Mouse (Mus musculus) ES-E14 (cell line): Measurements from ENCODE around the gene Acadl. TPM values are rescaled to one million over a fixed set of nuclear protein-coding genes. Genes with fewer than 3 reads are reported as not detected.

Experiments used
- DNase-seq: peaks from one replicate; pipeline ENCODE4 v3.0.0-alpha.2; 2013; ENCODE audit warnings: low read depth, low spot score
- H3K27ac ChIP-seq: 2 replicates; pipeline ENCODE4 v1.5.1; 2012; ENCODE audit warnings: low read depth, mild to moderate bottlenecking, low read length, moderate library complexity, mixed read lengths; ENCODE audit not compliant: poor library complexity, insufficient read depth, severe bottlenecking
- H3K36me3 ChIP-seq: 2 replicates; pipeline ENCODE4 v1.6.1; 2012; ENCODE audit warnings: mild to moderate bottlenecking, low read length, moderate library complexity, mixed read lengths; ENCODE audit not compliant: control insufficient read depth, poor library complexity, insufficient read depth, severe bottlenecking
- H3K4me1 ChIP-seq, 2 experiments: fragments of 150-350 bp in 1 of 2; sonication (generic) in 1 of 2; 2 replicates each; pipeline ENCODE4 v1.6.1; 2012; ENCODE audit warnings: low read length in 2 of 2, mild to moderate bottlenecking in 1 of 2, mixed read lengths in 1 of 2; ENCODE audit not compliant: control insufficient read depth in 2 of 2, insufficient read depth in 2 of 2, poor library complexity in 1 of 2
- H3K4me3 ChIP-seq, 2 experiments: fragments of 150-350 bp in 1 of 2; sonication (generic) in 1 of 2; 2 replicates each; pipeline ENCODE4 v1.5.1; 2012; ENCODE audit warnings: low read length in 2 of 2, low read depth in 1 of 2, mild to moderate bottlenecking in 1 of 2, mixed read lengths in 1 of 2; ENCODE audit not compliant: insufficient read depth in 1 of 2, poor library complexity in 1 of 2, severe bottlenecking in 1 of 2
- H3K9ac ChIP-seq: 2 replicates; pipeline ENCODE4 v1.6.1; 2012; ENCODE audit warnings: low read depth, mild to moderate bottlenecking, low read length, mixed read lengths; ENCODE audit not compliant: poor library complexity, insufficient read depth, severe bottlenecking
- H3K9me3 ChIP-seq: fragments of 150-350 bp; sonication (generic); 2 replicates; pipeline ENCODE4 v1.6.1; 2012; ENCODE audit warnings: low read depth, mild to moderate bottlenecking, low read length; ENCODE audit not compliant: control insufficient read depth, insufficient read depth
- CHD2 ChIP-seq: IDR thresholded peaks from 2 replicates; pipeline ENCODE4 v1.6.1; 2014; ENCODE audit warnings: mild to moderate bottlenecking, low read depth, low read length, inconsistent platforms
- HCFC1 ChIP-seq: IDR thresholded peaks from 2 replicates; pipeline ENCODE4 v1.6.1; 2012; ENCODE audit warnings: low read length, inconsistent platforms, borderline replicate concordance; ENCODE audit not compliant: insufficient read depth
- MAFK ChIP-seq: IDR thresholded peaks from 2 replicates; pipeline ENCODE4 v1.6.1; 2014; ENCODE audit warnings: mild to moderate bottlenecking, low read depth, low read length, inconsistent platforms; ENCODE audit not compliant: insufficient read depth
- ZC3H11A ChIP-seq: IDR thresholded peaks from 2 replicates; pipeline ENCODE4 v1.6.1; 2012; ENCODE audit warnings: low read depth, mild to moderate bottlenecking, inconsistent platforms, low read length, borderline replicate concordance
- ZNF384 ChIP-seq: IDR thresholded peaks from 2 replicates; pipeline ENCODE4 v1.6.1; 2012; ENCODE audit warnings: low read depth, low read length, inconsistent platforms
- in situ Hi-C, 2 experiments: fragments of 600-800 bp; cut with MboI; formaldehyde crosslinking; loops; one replicate each; pipeline ENCODE4 v1.15.1; 2025; ENCODE audit warnings: low sequenced_read_pairs in 2 of 2, inconsistent platforms in 1 of 2; ENCODE audit not compliant: unreplicated experiment in 2 of 2
- total RNA-seq: library from RNA; depleted of rRNA; stranded (reverse); fragments of 300-350 nt; gene quantifications from 2 replicates; pipeline ENCODE4 v1.2.3, GENCODE M21; 2012

Gene Acadl
- total RNA-seq, 1 experiment = 4.9 TPM

GRCm38 (mm10) chr1:66863741-66864495, 841 bp upstream of the Acadl start:
- Histone ChIP-seq H3K4me1 (no peaks in the 10 kb centered on the region), H3K4me3 (peak overlapping the region in 1 of 2 experiments; percentile 58; a peak in 1 of 4 replicates), H3K27ac (no peak overlapping the region), H3K9ac (no peak overlapping the region), H3K9me3 (no peaks in the 10 kb centered on the region), H3K36me3 (no peaks in the 10 kb centered on the region)
- no peak for DNase-seq
- in situ Hi-C loops = no loop called here
- no peak for TF ChIP-seq ZNF384
- TF ChIP-seq HCFC1 = no peak
- no peak for TF ChIP-seq CHD2
- no peak for TF ChIP-seq MAFK
- TF ChIP-seq ZC3H11A = no peak

- Histone ChIP-seq H3K9me3 (no peaks in the 10 kb centered on the region), H3K27ac (no peak overlapping the region), H3K4me1 (no peaks in the 10 kb centered on the region), H3K36me3 (no peaks in the 10 kb centered on the region), H3K9ac (peak overlapping the region; percentile 86; the same call in 1 of the 2 replicates), H3K4me3 (peak overlapping the region; percentile 92 to 96)
- TF ChIP-seq MAFK (peak; percentile 69), HCFC1 (no peak)
- in situ Hi-C loops = no loop called here
- no peak for DNase-seq
Measured at GRCm38 (mm10) chr1:66861764-66862672, 1.1 kb downstream of the Acadl start.

DNA sequence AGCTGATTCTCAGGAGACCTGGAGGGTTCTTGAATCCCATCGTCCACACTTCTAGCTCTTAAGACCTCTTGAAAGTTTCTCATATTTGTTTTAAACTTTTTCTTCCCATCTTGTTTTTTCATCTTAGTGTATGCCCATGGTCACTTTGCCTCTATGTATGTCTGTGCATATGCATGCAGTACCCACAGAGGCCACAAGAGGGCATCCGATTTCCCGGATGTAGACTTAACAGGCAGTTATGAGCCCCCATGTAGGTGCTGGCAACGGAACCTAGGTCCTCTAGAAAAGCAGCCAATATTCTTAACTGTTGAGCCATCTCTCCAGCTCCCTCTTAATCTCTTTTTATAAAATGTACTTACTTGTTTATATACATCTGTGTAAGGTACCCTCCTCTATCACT, 15.6 kb downstream of the Acadl start:
- H3K4me3 ChIP-seq = no peak overlapping the region
- TF ChIP-seq HCFC1 = no peak
- TF ChIP-seq CHD2 = no peak
- no peak for TF ChIP-seq ZC3H11A
- no peak for TF ChIP-seq ZNF384
- no peak for TF ChIP-seq MAFK
- peaks cover 2% of the 10 kb centered on the region; the same call in 1 of the 2 replicates for H3K36me3 ChIP-seq
- no peak overlapping the region for H3K27ac ChIP-seq
- H3K9me3 ChIP-seq = no peaks in the 10 kb centered on the region
- H3K9ac ChIP-seq = no peak overlapping the region
- in situ Hi-C loops = loop anchor here in 1 of 2 experiments (25.0 kb wide), 1 partner anchor 735 kb away; no protein-coding TSS in a partner anchor
- H3K4me1 ChIP-seq = no peaks in the 10 kb centered on the region
- DNase-seq = no peak

GRCm38 (mm10) chr1:66845690-66846318, 17.3 kb downstream of the Acadl start:
- no peak for DNase-seq
- TF ChIP-seq ZNF384 (no peak), ZC3H11A (no peak), MAFK (no peak), HCFC1 (no peak), CHD2 (no peak)
- in situ Hi-C loops = loop anchor here in 1 of 2 experiments (25.0 kb wide), 1 partner anchor 734 kb away; no protein-coding TSS in a partner anchor
- H3K4me1 ChIP-seq = no peaks in the 10 kb centered on the region
- no peak overlapping the region for H3K4me3 ChIP-seq
- no peaks in the 10 kb centered on the region for H3K9me3 ChIP-seq
- H3K27ac ChIP-seq = no peak overlapping the region
- peaks cover 2% of the 10 kb centered on the region; the same call in 1 of the 2 replicates for H3K36me3 ChIP-seq
- H3K9ac ChIP-seq = no peak overlapping the region
